Mouse (Mus musculus) CH12F3 (cell line): ENCODE results near the gene Trim3.

ENCODE experiments used
- in situ Hi-C: fragments of 300-500 bp; cut with MboI; formaldehyde crosslinking; loops from 2 replicates; pipeline ENCODE4 v1.14.3; 2020; ENCODE audit warnings: low sequenced_read_pairs

Trim3 gene

DNA sequence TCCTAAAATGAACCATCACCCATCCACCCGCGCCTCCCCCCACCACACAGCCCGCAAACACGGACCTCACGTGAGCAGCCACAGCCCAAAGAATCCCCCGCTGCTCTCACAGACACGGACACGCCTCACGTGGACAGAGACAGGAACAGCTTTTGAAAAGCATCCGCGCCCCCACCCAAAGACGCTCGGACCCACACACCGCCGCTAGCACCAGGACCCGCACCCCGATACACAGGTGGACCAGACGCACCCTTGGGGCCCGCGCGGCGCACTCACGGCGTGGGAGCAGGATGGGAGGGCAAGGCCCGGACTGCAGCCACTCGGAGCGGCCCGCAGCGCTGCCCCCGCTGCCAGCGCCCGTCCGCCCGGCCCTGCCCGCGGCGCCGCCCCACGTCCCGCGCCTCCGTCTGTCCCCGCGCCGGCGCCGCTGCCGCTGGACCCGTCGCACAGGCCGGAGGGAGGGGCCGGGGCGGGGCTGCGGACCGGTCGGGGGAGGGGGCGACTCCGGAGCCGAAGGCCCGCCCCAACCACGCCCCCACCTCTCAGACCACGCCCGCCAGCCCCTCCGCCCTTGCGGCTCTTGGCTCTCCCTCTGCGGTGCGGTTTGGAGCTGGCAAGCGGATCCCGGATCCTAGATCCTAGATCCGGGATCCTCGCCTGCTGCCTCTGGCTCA lies at the start of gene Trim3:
Gene Trim3 (minus strand): TSS at position 445 of the 674 bp plus-strand sequence.
- in situ Hi-C loops: loop anchor here (25.0 kb wide), 1 partner anchor 96 kb away; no protein-coding TSS in a partner anchor

DNA sequence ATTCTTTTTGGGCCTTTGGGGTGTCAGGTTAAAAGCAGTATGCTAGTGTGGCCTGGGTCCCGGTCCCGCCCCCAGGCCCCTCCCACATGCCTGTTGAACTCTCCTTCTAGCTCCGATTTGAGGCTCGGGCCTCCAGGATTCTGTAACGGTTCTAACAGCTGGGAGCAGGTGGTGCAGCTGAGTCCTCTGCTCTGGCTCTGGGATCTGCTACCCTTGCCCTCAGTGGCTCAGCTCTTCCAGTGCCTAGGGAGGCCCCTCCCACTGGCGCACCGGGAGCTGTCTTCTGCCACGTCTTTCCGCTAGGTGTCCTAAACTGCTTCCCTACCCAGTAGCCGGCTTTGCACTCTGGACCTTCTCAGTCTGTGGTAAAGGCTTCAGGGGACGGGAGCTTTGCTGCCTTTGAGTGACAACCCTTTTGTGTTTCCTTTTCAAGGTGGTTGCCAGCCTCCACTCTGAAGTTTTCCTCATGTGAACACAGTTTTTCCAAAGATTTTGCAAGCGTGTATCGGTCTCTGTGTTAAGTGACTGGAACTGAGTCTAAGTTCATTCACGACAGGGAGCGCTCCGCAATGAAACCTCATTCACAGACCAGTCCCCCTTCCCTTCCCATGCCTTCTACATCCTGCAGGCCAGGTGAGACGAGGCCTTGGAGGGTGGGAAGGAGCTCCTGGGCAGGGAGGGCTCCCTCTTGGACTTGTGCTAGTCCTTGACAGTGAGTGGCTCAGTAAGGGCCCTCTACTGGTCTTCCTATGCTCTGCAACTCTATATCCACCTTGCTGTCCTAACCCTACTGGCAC lies 17.5 kb upstream of the Trim3 start, which contains the start of gene Dnhd1:
Gene Dnhd1 (plus strand): TSS at position 189 of the 797 bp plus-strand sequence.
- in situ Hi-C loops: no loop called here

DNA sequence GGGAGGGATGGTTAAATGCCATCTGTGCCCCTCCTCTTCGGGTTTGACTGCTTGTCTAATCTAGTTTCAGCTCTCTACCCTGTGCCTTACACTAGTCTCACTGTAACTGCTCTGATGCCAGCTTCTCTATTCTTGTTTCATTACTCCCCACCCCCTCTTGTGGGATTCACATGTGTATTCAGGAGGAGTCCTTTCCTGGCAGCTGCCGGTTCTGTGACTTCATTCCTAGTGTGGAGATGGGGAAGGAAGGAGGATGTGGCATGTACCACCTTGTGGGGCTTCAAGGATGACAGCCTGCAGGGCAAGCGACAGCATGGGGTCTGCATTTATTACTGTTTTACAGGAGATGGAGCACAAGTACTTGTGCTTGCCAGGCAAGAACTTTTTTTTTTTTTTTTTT lies 8.6 kb upstream of the Trim3 start:
- in situ Hi-C loops: loop anchor here (25.0 kb wide), 1 partner anchor 105 kb away; no protein-coding TSS in a partner anchor

DNA sequence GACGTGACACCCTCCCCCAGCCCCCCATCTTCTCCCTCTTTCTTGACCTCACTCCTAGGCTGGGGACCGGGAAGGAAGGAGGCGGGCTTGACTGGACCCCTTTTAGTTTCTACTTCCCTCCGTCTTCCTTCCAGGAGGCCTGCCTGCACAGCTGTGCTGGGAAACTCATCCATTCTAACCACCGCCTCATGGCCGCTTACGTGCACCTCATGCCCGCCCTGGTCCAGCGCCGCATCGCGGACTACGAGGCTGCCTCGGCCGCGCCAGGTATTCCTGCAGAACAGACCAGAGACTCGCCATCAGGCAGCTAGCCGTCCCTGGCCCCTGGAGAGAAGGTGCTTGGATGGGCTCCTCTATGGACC lies 7.5 kb upstream of the Trim3 start:
- in situ Hi-C loops: loop anchor here (25.0 kb wide), 1 partner anchor 104 kb away; no protein-coding TSS in a partner anchor

DNA sequence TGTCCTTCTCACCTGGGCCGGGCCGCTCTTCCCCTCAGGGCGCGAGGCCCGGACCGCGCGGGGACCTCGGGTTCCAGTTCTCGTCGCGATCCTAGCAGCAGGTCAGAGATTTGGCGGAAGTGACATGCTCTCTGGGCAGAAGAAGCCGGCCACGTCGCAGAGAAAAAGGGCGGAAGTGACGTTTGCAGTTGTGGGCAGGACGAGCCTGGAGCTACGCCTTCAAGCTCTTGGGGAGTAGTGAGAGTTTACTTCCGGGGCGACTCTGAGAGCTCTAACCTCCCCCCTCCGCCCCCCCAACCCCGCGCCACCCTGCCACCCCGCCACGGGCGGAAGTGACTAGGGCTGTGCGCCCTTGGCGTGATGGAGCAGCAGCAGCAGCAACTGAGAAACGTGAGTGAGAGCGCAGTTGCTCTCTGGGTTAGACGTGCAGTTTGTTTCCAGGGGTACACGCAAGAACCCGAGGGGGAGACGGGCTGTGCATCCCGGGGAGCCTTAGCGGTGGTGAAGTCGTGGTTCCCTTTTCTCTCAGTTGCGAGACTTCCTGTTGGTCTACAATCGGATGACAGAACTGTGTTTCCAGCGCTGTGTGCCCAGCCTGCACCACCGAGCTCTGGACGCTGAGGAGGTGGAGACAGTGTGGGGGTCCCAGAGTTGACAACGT lies 7.0 kb upstream of the Trim3 start, which contains the start of the genes Arfip2 and Gm45799:
Gene Arfip2 (minus strand): TSS at position 184 of the 661 bp plus-strand sequence.
Gene Gm45799 (plus strand): TSS at position 320 of the 661 bp plus-strand sequence.
- in situ Hi-C loops: loop anchor here (25.0 kb wide), 1 partner anchor 103 kb away; no protein-coding TSS in a partner anchor

DNA sequence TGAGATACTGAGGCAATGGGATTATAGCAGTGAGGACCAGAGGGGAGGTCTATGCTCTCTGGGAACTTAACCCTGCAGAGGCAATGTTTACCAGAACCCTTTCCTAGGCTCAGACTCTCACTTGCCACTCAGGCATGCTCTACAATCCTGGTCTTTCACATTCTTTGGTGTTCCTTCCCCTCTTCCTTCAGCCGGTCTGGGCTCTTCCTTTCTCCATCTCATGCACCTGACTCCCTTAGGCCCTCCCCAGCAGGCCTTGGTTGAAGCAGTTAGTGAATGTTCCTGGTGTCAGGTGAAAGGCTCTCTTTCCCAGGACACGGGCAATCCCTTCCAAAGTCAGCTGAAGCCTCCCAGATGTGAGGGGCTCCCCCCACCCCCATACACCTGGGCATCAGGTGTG lies 6.4 kb upstream of the Trim3 start, which contains the start of gene Timm10b:
Gene Timm10b (plus strand): TSS at position 301 of the 400 bp plus-strand sequence.
- in situ Hi-C loops: loop anchor here (25.0 kb wide), 1 partner anchor 102 kb away; no protein-coding TSS in a partner anchor

DNA sequence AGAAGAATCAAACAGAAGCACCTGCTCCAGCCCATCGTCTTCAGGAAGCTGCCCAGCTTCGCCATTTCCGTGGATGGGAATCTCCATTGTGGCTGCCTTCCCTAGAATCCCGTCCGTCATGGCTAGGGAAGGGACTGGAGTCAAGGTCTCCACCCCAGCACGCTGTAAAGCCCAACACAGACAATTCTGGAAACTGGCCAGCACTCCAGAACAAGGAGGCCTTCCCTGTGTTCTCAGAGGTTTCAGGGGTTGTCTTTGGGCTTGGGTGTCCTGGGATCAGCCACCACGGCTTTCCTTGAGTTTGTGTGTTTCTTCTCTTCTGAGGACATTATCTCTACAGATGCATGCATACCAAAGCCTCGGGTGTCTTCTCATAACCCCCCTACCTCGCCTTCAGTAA lies 5.9 kb upstream of the Trim3 start:
- in situ Hi-C loops: loop anchor here (25.0 kb wide), 1 partner anchor 102 kb away; no protein-coding TSS in a partner anchor

DNA sequence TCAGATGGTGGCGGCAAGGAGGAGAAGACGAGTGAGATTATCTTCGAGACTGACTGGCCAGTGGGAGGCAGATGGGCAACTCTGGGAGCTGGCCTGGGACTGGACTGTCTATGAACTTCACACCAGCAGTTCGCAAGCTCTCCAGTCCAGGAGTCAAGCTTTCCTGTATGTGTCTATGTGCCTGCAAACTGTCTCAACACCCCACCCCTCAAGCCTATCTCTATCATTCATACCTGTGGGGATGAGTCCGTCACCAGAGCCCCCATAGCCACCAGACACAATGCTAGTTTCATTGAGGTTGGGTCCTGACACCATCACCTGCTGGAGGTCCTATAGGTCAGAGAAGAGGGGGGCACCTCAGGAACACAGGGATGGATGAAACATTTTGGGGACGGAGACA lies 5.4 kb upstream of the Trim3 start:
- in situ Hi-C loops: loop anchor here (25.0 kb wide), 1 partner anchor 101 kb away; no protein-coding TSS in a partner anchor

DNA sequence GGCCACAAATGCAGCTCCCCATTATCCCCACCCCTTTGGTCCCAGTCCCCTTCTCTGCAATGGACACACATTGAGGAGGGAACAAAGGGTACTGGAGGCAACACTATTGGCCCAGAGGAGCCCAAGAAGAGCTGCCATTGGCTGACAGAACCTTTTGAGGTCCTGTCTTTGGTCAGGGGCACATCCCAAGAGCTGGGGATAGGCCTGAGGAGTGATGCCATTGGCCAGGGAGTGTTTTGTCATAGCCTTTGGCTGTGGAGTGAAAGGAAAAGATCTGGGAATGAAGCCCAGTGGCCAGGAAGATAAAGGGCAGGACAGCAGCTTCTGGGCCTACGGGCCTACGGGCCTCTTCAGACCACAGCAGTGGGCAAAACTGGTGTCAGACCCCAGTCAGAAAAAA lies 2.4 kb upstream of the Trim3 start:
- in situ Hi-C loops: loop anchor here (25.0 kb wide), 1 partner anchor 98 kb away; no protein-coding TSS in a partner anchor

DNA sequence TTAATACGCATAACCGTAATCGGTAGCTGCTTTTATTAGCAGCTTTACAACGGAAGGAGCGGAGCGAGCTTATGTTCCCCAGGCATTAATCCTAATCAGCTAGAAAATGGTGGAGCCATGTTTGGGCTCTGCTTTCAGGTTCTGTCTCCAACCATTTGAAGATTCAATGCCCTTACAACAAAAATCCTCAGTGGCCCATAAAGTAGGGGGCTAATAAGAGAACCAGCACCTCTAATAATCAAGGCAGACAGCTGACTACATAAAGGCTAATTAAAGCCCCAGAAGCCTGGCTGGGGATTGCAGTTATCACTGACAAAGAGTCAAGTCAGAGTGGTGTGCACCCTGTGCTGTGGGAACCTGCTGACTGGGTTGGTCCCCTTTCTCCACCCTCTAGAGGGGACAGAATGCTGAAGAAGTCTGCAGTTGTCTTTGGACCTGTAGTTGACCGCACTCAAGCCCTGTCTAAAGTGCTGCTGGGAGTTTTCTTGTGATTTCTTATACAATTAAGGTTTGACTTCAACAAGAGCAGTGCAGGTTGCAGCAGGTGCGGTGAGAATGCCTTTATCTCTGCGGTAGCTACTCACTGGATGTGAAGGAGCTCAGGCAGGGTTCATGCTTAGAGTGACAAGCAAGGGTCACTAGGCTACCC lies 1.0 kb upstream of the Trim3 start:
- in situ Hi-C loops: loop anchor here (25.0 kb wide), 1 partner anchor 97 kb away; no protein-coding TSS in a partner anchor

DNA sequence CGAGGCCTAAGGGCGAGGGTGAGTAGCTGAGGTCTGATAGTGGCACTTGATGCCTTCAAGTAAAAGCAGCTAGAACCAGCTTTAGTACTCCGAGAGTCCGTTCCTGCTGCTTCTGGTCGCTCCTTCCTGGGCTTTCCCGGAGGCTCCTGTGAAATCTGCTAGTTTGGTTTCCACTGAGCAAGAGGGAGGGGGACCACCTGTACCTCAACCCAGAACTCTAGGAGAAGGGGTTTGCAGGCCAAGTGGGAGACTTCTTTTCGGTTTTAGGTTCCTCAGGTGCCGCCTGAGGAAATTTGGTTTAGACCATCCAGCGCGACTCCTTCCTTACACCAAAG lies 397 bp upstream of the Trim3 start:
- in situ Hi-C loops: loop anchor here (25.0 kb wide), 1 partner anchor 96 kb away; no protein-coding TSS in a partner anchor

DNA sequence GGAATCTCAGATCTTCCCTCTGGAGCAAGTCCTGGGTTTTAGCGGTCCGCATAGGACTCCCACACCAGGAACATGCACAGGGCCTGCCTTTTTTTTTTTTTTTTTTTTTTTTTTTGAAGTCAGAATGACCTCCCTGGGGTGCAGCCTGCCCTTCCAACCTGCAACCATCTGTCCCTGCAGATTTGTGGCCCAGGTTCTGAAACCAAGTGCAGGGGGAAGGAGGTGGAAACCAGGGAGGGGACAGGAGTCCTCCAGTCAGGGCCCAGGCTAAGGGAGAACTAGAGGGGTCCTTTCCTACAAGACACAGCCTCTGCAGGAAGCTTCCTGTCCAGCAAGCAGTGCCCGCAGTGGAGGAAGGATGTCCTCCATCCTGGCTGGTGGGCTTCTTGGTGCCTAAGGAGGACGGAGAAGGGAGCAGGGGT lies 809 bp downstream of the Trim3 start:
- in situ Hi-C loops: loop anchor here (25.0 kb wide), 1 partner anchor 95 kb away; no protein-coding TSS in a partner anchor

DNA sequence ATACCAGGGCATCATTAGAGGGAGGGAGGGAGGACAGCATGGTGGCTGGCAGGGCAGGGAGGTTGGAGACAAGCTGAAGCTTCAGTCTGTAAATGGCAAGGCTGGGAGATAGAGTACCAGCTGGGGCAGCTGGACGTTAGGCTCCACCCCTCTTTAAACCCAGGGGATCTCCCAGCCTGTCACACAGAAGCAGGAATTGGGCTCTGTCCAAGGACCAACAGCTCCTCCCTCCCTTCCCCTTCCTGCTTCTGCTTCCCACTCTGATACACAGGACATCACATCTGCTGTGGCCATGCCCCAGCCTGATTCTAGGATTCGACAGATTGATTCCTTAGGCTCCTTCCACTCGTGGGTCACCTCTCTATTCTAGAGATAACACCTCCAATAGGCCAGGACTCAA lies 4.7 kb downstream of the Trim3 start:
- in situ Hi-C loops: loop anchor here (25.0 kb wide), 1 partner anchor 91 kb away; no protein-coding TSS in a partner anchor

DNA sequence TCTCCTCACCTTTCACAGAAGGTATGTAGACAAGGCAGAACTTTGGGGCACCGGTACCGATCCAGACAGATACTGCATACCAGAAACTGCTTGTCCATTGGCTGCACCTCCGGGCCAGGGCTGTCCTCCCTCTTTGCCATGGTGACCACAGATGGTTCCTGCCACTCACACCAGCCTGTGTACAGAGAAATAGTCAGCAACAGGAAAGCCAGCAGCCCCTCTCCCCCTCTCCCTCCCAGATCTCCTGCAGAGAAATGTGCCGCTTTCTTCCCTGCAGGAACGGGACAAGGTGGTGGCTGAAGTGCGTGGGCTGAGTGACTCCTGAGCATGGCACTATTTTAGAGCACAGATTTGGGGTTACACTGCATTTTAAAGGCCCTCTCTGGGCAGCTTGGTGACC lies 8.0 kb downstream of the Trim3 start:
- in situ Hi-C loops: loop anchor here (25.0 kb wide), 1 partner anchor 88 kb away; no protein-coding TSS in a partner anchor

DNA sequence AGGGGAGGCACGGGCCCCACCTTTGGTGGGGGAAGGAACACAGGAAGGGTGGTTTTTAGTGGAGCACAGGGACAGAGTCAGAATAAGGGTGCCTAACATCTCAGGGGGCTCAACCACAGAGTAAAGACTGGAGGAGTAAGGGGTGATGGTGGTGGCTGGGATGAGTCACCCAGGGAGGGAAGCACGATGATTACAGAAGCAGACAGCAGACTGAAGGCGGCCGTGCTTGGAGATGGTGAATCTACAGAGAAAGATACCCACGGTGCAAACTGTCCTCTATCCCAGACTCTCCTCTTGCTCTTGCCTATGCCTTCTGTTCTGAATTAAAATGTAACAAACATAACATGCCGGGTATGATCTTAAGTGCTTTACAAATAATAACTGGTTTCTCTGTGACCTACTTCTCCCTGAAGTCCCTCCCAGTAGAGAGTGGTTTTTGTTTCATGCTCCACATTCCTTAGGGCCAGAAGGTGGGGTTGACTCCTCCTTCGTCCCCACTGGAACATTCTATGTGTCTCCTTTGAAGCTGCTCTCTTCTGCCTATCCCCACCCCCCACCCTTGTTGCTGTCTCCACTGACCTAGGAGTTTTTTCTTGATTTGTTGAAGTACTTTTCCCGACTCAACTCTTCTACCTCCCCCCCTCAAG lies 11.6 kb downstream of the Trim3 start:
- in situ Hi-C loops: no loop called here

DNA sequence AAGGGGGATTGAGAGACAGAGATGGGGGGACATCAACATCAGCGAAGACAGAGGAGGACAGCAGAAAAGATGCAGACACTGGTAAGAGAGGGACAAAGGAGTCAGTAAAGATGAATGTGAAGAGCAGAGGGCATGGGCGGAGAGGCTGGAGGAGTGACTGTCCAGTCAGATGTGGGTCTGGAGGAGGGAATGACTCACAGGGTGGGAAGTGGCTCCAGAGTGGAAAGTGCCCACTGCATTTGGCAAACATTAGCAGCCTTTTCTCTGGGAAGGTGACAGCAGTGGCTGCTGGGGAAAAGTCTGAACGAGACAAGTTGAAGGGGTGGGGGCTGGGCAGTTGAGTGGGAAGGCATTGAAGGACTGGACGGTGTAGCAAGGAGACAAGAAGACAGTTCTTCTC lies 12.3 kb downstream of the Trim3 start:
- in situ Hi-C loops: no loop called here

DNA sequence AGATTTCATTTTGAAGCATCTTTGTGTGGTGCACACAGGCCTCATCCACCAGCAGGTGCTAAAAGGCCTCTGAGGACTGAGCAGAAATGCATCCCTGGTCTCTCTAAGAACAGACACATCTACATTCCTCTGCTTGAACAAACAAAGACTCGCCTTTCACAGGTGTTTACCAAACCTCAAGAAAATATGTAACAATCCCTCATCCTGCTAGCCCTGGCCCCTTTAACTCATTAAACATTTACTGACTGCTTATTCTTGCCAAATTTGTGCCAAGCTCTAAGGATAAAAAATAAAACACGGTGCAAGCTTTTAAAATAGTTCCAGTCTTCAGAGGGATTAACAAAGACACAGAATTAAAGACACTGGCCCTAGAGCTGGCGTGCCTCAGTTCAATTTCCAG lies 13.7 kb downstream of the Trim3 start:
- in situ Hi-C loops: no loop called here

DNA sequence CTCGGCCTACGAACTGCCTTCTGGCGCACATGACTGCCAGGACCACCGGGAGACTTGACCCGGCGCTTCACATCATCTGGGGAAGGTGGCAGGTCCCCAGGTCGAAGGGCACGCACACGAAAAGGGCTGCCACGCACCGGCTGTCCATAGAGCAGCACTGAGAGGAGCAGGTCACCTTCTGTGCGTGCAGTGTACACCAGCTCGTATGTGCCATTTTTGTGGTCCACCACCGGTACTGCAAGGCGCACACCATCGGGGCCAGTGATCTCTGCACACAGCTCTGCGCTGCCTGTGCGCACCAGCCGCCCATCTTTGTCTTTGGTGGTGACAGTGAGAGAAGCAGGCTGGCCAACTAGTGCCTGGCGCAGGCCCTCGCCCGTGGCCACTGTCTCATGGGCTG lies 15.6 kb downstream of the Trim3 start:
- in situ Hi-C loops: no loop called here

DNA sequence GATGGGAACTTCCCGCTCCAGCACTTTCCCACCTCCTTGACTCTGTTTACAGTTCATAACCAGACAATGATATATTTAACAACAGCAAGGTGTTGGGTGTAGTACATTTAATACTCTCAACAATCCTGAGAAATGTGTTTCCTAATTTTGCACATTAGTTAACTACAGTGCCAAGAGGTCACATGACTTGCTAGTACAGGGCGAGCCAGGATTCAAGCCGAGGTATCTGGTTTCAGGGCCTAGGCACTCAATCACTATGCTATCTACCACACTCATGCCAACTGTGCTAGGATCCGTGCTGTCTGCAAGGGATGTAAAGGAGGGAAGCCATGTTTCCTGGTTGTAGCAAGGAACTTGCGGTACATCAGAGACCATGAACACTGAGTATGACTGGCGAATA lies 16.8 kb downstream of the Trim3 start:
- in situ Hi-C loops: no loop called here

DNA sequence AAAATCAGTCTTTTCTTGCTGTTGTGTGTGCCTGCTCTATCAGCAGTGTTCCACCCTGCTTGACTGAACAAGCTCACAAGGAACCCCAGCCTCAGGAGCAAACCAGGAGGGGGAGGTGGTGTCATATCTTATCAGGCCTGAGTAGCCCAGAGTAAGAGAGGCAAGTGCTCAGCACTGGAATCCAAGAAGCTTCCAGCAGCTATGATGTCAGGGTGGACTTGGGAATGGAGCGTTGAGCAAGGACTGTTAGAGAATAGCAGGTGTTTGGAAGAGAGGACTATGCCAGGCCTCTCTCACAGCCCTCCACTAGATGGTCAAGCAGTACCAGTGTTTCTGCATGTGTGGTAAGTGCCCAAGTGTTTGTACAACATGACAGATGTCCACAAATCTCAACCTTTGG lies 17.7 kb downstream of the Trim3 start:
- in situ Hi-C loops: no loop called here
